Mouse (Mus musculus) MEL (cell line): ENCODE data around the gene Pcgf3.

Experiments used
- CHD1 ChIP-seq: IDR thresholded peaks from 2 replicates; pipeline ENCODE4 v1.6.1; 2012; ENCODE audit warnings: low read depth, mild to moderate bottlenecking, inconsistent platforms, low read length, improper control_type of control experiment
- CTCF ChIP-seq, 3 experiments: IDR thresholded peaks in 2 of 3; conservative IDR thresholded peaks in 1 of 3; 2 replicates each; pipeline ENCODE4 v1.5.1; 2011 to 2012; ENCODE audit warnings: low read length in 3 of 3, low read depth in 2 of 3, mild to moderate bottlenecking in 2 of 3, improper control_type of control experiment in 1 of 3, inconsistent platforms in 1 of 3, mixed read lengths in 1 of 3, moderate library complexity in 1 of 3; ENCODE audit not compliant: control insufficient read depth in 1 of 3, insufficient read depth in 1 of 3, poor library complexity in 1 of 3, severe bottlenecking in 1 of 3
- E2F4 ChIP-seq: IDR thresholded peaks from 2 replicates; pipeline ENCODE4 v1.6.1; 2011; ENCODE audit warnings: low read depth, low read length, improper control_type of control experiment, borderline replicate concordance
- EP300 ChIP-seq, 2 experiments: IDR thresholded peaks; 2 replicates each; pipeline ENCODE4 v1.6.1; 2011; ENCODE audit warnings: improper control_type of control experiment in 2 of 2, low read length in 2 of 2, low read depth in 1 of 2, mild to moderate bottlenecking in 1 of 2
- ETS1 ChIP-seq: IDR thresholded peaks from 2 replicates; pipeline ENCODE4 v1.6.1; 2012; ENCODE audit warnings: low read depth, mild to moderate bottlenecking, inconsistent platforms, low read length, improper control_type of control experiment, moderate library complexity
- HCFC1 ChIP-seq: IDR thresholded peaks from 2 replicates; pipeline ENCODE4 v1.6.1; 2012; ENCODE audit warnings: low read depth, mild to moderate bottlenecking, inconsistent platforms, low read length, improper control_type of control experiment, moderate library complexity
- KAT2A ChIP-seq: conservative IDR thresholded peaks from 2 replicates; pipeline ENCODE4 v1.6.1; 2012; ENCODE audit warnings: low read depth, low read length, improper control_type of control experiment, inconsistent platforms
- MAFK ChIP-seq: IDR thresholded peaks from 2 replicates; pipeline ENCODE4 v1.6.1; 2011; ENCODE audit warnings: low read depth, mild to moderate bottlenecking, low read length, improper control_type of control experiment, borderline replicate concordance
- MYB ChIP-seq: IDR thresholded peaks from 2 replicates; pipeline ENCODE4 v1.6.1; 2011; ENCODE audit warnings: mild to moderate bottlenecking, low read depth, low read length, improper control_type of control experiment
- NRF1 ChIP-seq: IDR thresholded peaks from 2 replicates; pipeline ENCODE4 v1.6.1; 2014; ENCODE audit warnings: low read depth, mild to moderate bottlenecking, inconsistent platforms, low read length, improper control_type of control experiment, moderate library complexity; ENCODE audit not compliant: poor library complexity, insufficient read depth, severe bottlenecking
- POLR2A ChIP-seq, 2 experiments: IDR thresholded peaks; 2 replicates each; pipeline ENCODE4 v1.6.1; 2011 to 2012; ENCODE audit warnings: low read length in 2 of 2, mild to moderate bottlenecking in 2 of 2, control low read depth in 1 of 2, improper control_type of control experiment in 1 of 2, low read depth in 1 of 2, moderate library complexity in 1 of 2; ENCODE audit not compliant: control insufficient read depth in 1 of 2, insufficient read depth in 1 of 2, poor library complexity in 1 of 2
- POLR2AphosphoS5 ChIP-seq: IDR thresholded peaks from 2 replicates; pipeline ENCODE4 v1.6.1; 2012; ENCODE audit warnings: low read depth, borderline replicate concordance, mild to moderate bottlenecking, inconsistent platforms, low read length, moderate library complexity, mixed read lengths

DNA sequence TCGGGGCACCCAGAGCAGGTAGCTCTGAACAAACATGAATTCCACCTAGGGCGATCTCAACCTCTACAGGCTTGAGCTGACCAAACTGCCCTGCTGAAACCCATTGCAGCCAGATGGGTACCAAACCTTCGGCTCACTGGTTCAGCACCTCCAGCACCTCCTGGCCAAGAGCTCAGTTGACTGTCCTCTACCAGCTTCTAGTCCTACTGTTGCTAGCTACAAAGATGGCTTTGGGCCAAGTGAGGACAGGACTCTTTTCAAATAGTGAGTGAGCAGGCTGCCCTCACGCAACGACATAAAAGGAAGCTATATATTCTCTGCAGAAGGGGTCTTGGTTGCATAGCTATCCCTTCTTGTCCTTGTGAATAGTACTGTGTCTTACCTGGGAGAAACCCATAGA, 86.6 kb downstream of the Pcgf3 start:
- TF ChIP-seq EP300 (IDR thresholded peaks at IDR 0.05; ENCODE audit: low read depth in 1 of 2, low read length in 2 of 2) (no peak), MYB (no peak), KAT2A (no peak), HCFC1 (no peak), CHD1 (no peak), CTCF (IDR thresholded peaks at IDR 0.05 in 2 of 3, conservative IDR thresholded peaks at IDR 0.05 in 1 of 3; ENCODE audit: control insufficient read depth in 1 of 3, insufficient read depth in 1 of 3, low read depth in 2 of 3, low read length in 3 of 3, poor library complexity in 1 of 3, severe bottlenecking in 1 of 3) (no peak), E2F4 (no peak), ETS1 (no peak), NRF1 (no peak), POLR2A (IDR thresholded peaks at IDR 0.05; ENCODE audit: control insufficient read depth in 1 of 2, insufficient read depth in 1 of 2, low read depth in 1 of 2, low read length in 2 of 2, poor library complexity in 1 of 2) (no peak), POLR2AphosphoS5 (no peak), MAFK (no peak)
